Mouse (Mus musculus): Measurements from ENCODE around the gene Tmem106b.

Tmem106b gene

DNA sequence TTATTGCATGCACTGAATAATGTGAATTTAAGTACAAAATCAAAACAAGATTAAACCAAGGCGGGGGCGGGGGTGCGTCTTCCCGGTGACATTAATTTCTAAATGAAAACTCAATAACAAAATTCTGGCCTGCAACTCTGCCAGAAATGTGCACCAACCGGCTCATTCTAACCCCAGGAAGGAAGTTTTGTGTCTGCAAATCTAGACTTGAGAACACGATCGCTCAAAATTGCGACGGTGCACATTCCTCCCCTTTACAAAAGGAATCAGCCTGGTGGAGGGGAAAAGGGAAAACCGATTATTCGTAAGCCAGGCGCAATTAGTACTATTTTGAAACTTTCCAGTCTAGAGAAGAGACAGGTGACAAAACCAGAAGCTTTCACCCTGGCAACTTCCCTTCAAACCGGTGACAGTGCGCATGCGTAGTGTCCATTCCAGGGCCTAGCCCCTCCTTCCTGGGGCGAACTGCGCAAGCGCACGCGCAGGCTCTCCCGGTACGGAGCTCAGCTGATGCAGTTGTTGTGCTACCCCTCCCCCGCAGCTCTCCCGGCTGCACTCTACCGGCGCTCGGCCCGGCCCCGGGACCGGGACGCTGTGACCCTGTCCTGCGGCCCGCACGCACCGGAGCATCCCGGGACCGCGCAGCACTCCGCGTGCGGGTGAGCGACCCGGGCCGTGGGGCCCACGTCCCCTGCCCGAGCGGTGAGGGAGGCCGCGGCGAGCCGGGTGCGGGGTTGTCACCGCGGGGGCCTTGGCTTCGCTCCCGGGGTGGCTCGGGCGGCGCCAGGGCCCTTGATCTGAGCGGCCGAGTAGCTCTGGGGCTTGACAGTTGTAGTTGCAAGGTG is at the start of gene Tmem106b:
Gene Tmem106b, plus strand, starts transcription at position 458 of the 845 bp plus-strand sequence.
- DNase-seq: peak; percentile 96

DNA sequence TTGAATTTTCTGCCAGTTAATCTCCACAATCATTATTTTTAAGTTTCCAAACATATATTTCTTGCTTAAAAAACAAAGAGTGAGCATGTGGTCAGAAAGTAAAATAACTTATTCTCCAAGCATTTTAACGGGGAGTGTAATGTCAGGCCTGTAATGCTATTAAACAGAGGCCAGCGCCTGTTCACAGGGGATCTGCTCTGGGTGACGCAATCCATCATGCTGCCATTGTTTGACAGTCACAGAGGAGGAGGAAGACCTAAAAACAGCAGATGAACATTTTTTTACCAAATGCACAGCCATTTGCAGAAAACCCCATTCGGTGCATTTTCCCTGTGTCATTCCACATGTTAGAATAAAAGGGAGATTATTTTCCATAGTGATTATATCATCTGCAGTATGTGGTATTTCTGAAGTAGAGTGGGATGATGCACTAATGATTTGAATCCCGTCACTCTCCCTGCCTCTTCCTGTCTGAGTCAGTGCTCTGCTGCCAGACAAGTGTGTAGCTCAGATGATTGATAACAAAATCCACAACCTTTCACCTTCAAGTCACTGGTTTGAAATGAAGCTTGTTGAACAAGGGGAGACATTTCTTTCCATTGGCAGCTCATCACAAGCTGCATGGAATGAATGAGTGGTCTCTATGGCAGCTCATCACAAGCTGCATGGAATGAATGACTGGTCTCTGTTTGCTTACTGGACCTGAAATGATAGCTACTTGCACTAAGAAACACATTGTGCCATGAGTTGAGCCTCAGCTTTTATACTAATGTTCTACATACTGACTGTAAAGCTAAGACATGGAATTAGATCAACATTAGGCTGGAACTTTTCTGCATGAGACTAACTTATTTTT is 48.1 kb upstream of the Tmem106b start:
- DNase-seq: no peak

DNA sequence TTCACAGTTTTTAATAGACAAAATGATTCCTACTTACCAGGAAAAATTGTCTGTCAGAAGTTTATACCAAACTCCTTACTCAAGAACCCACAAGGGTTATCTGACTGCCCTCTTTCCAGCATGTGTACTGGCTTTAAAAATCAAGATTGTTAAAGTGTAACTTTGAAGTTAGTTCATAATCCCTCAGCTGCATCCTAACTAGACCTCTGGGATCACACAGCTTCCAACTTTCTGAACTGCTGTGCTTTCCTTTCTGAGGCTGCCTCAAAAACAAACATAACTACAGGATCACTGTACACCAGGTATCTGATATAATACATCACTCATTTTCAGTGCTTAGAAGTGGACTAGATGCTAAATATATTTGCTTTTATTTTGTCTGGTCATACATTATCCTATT is 39.0 kb upstream of the Tmem106b start:
- DNase-seq: no peak

DNA sequence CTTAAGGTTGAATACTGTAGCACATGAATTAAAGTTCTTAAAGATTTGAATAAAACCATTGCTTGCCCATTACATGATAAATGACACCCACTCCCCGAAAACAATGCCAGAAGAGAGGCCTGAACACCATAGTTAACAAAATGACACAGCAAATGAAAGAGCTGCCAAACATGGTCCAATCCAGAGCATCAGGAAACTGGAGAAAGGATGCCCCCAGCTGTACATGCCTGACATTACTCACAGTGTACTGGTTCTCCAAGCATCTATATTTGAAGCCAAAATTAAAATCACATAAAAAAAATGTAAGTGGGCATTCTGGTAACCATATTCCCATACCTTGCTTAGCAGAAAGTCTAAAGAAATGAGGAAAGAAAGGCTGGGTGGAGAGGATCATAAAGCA is 38.6 kb upstream of the Tmem106b start:
- DNase-seq: peak; percentile 16

DNA sequence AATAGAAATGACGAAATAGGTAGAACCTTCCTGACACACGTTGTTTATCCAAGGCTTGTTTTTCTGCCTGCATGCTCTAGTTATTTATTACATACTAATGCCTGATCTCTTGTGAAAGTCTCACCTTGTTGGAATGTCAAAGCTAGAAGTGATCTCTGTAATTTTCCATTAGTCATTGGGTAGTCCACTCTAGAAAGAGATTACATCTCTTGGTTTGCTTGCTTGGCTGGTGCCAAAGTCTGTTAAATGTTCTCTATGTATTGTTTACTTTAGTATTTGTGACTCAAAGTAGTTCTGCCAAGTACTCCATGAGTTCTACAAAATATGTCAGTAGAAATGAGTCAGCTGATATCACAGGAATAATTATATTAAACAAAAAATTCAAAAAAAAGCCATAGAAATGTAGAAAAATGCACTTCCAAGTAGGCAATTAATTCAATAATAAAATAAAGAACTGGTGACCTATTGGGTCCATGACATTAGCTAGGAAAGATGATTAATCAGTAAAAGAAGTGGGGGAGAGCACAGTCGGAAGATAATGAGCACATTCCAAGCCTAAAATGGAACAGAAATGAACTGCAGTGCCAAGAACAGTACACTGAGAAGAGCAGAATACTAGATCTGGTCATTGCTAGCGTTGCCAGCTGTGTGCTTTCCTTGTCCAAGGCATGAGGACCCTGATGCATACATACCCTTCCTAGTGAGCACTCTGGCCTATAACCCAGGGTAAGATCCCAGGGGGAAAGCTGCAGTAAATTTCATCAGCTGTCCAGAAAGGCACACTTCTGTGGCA is 17.0 kb upstream of the Tmem106b start:
- DNase-seq: peak; percentile 22

DNA sequence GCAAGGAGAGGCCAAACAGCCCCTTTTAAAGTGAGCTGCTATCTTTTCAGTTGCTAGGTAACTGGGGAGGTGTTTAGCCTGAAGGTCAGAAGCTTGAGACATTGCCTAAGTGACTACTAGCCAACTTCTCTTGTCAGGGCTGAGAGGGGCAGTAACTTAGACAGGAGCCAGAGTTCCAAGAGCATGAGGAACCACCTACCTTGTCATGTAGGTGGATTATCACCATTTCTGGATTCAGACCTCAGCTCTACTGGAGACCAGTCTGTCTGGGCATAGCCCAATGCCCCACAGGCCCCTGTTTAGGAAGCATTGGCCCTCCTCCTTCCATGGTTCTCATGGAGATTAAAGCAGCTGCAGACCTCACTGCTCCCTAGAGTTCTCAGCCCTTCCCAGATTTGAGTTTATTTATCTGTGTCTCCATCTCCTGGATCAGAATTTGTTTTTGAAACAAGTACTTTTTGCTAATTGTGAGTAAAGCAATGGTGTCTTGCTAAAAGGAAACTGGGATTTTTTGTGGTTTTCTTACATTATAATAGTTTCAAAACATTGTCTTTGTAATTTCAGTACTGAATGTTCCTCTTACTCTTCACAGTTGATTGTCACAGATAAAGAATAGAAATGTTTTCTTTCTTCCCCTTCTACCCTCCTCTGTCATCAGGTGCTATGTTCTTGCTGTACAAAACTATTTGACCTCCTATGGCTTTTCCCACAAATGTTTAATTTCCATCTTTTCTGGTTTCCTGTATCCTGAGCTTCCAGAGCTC is 8.1 kb upstream of the Tmem106b start:
- no peak for DNase-seq

DNA sequence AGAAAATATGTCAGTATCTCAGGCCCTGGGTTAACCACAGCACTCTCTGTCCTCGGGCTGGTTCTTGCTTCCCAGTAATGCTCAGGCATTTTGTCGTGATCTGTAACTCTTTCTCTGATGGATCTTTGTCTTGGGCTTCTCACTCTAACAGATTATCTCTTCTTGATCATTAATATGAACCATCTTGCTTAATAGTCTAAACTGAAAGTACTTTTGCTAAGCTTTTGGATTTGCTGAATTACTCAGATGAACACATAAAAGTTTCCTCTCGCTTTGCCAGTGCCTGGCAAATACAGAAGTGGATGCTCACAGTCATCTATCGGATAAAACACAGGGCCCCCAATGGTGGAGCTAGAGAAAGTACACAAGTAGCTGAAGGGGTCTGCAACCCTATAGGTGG is 7.5 kb upstream of the Tmem106b start:
- no peak for DNase-seq

DNA sequence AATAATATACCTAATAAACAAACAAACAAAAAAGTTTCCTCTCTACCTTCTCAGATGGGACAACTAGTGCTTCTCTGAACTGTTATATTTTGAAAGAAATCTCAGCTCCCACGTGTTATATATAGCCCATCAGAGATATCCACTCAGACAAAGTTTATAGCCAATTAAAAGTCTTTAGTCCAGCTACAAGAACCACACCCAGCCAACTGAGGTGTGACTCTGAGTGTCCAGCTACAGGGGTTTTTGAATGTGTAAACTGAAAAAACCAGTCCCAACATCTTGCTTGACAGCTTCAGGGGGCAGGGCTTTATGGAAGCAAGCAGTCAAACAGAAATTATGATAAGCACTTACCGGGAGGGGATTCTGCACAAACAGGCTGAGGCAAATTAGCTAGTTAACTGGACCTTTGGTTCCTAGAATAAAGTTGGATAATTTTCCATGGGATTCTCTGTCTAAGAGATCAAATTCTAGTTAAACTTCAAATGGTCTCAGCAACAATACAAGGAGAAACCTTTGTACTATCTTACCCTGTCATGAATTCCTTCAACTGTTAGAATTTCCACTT is 6.8 kb upstream of the Tmem106b start:
- no peak for DNase-seq

DNA sequence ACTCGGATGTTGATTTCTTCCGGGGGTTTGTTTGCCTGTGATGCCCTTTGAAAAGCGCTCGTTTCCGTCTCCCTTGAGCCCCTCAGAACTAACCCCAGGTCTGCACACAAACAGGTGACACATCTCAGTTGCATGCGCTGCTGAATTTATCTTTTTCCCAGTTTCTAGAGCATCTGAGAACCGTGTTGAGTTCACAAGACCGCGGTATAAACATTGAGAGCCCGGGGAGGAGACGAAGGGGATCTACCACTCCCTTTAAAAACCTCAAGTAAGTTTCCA is 527 bp downstream of the Tmem106b start:
- no peak for DNase-seq

DNA sequence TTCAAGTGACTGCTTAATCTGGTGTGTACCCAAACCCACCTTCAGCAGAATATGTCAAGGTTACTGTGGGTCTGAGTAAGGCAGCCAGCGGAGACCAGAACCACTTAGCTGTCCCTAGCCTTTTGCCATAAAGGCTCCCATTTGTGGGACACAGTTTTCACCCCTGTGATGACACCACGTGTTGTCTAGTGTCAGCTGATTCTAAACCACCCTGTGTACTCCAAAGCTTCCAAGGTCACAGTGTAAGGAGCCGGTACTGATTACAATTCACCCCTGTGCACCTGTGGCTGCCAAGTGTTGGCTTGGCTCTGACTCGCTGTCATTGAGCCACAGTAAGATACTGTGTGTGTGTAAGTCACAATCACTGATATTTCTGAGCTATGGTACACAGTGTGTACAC is 926 bp downstream of the Tmem106b start:
- DNase-seq: peak; percentile 69

DNA sequence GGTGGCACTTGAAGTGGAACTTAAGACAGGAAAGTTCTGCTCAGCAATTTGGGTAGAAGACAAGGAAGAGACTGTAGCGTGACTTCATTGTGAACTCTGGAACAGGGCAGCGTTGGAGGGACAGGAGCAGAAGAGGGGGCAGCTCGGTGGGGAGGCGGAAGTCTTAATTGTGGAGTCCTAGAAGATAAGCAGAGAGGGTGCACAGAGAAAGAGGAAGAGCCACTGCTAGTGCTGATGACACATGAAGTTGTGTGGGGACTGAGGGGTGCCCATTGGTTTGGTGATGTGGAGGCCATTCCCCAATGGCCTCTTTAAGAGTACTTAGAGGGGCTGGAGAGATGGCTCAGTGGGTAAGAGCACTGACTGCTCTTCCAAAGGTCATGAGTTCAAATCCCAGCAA is 3.5 kb downstream of the Tmem106b start:
- no peak for DNase-seq

DNA sequence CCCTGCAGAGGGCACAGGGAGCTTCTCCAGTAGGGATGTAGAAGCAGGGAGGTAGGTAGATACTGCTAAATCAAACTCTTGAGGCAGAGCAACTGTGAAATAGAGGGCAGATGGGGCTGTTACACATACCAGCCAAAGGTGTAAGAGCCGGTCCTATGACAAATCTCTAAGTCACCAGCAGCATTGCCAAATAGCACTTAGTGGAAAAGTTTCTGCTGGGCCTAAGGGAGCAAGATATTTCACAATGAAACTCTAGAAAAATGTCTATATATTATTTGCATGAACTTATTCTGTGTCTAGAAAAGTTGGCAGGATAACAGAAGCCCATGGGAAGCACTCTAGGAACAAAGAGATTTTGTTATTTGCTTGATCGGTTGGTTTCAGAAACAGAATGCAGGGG is 4.3 kb downstream of the Tmem106b start:
- no peak for DNase-seq

DNA sequence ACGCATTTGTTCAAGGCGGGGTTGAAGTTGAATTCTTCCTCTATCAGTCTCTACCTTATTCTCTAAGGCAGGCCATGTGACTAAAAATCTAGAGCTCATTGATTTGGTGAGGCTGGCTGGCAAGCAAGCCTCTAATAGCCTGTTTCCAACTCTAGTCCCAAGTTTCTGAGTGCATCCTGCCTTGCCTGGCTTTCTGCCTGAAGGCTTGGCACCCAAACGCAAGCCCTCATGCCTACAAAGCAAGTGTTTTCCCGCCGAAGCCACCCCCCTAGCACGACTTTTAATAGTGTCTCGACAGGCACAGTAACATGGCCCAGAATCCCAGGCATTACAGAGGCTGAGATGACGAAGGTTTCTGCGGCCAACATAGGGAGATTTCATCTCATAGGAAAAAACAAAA is 13.3 kb downstream of the Tmem106b start:
- no peak for DNase-seq

DNA sequence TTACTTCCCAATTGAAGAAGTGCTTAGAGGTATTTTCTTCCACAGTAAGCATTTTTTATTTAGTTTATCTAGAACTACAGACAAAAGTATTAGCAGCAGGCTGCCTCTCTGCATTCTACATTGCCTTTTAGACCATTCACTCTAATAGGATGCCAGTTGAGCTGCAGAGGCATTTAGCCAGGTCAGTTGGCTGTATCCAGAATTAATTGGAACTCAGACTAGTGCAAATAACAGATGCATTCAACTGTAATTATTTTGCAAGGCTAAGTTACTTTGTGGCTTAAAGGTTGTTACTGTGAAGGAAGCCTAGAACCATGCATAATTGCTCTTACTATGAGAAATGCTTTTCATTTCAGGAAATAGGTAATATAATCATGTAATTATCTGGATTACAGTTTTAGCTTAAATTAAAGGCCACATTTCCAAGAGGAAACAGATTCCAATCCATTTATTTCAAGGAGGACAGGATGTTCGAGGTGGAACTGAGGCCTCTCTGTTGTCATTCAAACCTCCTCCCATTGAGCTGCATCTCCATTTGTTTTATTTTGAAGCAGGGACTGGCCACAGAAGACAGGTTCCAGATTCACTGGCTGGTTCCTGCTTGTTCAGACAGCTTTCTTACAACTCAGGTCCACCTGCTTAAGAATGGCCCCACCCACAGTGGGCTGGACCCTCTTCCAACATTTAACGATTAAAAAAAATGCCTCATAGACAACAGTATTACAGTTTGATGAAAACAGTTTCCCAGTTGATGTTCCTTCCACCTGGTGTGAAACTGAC is 27.3 kb downstream of the Tmem106b start:
- no peak for DNase-seq

DNA sequence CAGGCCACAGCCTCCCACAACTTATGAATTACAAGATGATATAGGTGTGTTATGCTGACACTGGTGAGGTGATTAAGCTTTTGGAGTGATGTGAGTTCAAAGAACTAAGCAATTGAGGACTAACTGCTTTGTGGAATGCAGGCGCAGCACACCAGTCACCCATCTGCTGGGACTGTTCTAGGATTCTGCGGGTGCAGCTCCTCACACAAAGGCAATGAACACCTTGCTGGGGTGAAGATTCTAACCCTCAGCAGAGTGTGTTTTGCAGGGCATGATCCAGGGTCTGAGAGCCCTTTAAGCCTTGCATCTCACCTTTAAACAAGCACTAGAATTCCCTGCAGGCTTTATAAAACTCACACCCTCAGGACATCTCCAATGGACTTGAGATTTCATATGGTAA is 30.6 kb downstream of the Tmem106b start:
- DNase-seq: no peak

DNA sequence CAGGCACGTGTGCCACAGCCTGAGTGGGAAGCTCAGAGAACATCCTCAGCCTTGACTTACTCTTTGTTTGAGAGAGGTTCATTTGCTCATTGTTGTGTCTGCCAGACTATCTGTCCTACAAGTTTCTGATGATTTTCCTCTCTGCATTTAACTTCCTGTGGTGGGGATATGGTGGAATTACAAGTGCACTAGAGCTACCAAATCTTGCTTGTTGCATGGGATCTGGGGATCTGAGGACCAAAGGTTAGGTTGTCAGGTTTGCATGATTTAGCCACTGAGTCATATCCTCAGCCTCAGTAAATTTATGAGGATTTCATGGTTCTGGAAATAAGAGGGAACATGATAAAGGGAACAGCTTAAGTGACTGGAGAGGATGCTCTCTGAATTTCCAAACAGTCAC is 39.1 kb downstream of the Tmem106b start:
- no peak for DNase-seq

DNA sequence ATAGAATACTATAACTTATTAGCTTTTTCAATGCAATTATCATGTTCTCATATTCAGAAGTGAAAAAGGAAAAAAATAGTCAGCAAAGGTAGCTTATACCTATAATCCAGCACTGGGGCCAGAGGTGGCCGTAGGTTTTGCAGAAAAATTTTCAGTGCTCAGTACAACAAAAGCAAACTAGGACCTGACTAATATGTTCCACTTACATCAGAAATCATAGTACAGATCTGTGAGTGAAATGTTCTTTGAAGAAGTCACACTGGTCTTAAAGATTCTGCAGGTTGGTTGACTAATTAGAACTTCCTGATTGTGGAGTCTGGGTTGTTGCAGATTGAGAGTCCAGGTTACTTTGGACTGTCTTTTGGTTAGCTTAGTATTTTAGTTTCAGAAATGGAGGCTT is 67.7 kb downstream of the Tmem106b start:
- no peak for DNase-seq
